Mouse (Mus musculus) cortical plate, adult 2 months (tissue): ENCODE results near the gene Pi4k2a.

Source experiments
- CTCF ChIP-seq: fragments of 200-500 bp; IDR thresholded peaks from 2 replicates; pipeline ENCODE4 v1.5.1; 2011; ENCODE audit warnings: mild to moderate bottlenecking, control low read depth, low read length; ENCODE audit not compliant: insufficient read depth; ENCODE audit errors: extremely low read depth
- POLR2A ChIP-seq: fragments of 200-500 bp; IDR thresholded peaks from 2 replicates; pipeline ENCODE4 v1.6.1; 2011; ENCODE audit warnings: mild to moderate bottlenecking, low read length, control low read depth; ENCODE audit not compliant: insufficient read depth; ENCODE audit errors: extremely low read depth

- TF ChIP-seq POLR2A: no peak
- TF ChIP-seq CTCF: no peak
Observed at GRCm38 (mm10) chr19:42068441-42069240, 21.6 kb upstream of the Pi4k2a start.
